Mouse (Mus musculus) left cerebral cortex, postnatal 4 days (tissue): Measurements from ENCODE around the gene Irf3. TPM values are rescaled to one million over a fixed set of nuclear protein-coding genes. Genes with fewer than 3 reads are reported as not detected.
"Not testable (repeated sequence)": the region's sequence is repeated elsewhere in the genome, so short reads cannot be mapped to it uniquely, and the experiment has no call there.

Experiments used
- DNase-seq: peaks from one replicate; pipeline ENCODE4 v3.0.0-alpha.2; 2022
- intact Hi-C: fragments of 180-260 bp; cut with DNase I; formaldehyde crosslinking; loops from one replicate; pipeline ENCODE4 v1.15.1; 2025
- total RNA-seq, 2 experiments: library from RNA; stranded (reverse); gene quantifications; 2 replicates each; pipeline ENCODE4 v1.2.3; 2021

The Irf3 gene
- total RNA-seq, 2 experiments from 2014 or later, result 34.8 to 37.9 TPM

DNA sequence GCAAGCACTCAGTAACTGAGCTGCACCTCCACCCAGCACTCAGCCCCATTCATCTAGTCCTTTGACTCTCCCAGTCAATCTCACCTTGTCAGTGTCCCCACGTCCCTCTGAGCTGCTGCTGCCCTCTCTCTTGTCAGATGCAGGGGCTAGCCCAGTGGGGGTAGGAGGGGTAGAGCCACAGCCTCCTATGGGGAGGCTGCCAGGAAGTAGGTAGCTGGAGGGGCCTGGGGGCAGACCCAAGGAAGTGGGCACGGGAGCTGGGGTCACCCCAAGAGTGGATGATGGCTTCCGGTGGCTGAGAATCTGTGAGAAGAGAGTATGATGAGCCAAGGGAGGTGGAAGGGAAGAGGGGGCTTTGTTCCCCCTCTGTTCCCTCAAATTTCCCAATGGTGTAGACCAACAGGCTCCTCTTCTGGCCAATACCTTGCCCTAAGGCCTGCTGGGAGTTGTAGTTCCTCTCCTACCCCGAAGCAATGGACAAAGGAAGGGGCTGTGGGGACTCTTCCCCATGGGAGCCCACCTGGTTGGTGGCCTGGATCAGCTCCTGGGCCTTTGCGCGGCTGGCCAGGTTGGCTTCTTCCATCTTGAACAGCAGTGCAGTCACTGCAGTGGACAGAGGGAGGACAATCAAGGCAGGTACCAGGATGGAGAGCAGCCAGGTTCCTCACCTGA, 8.0 kb downstream of the Irf3 start:
- intact Hi-C loops, result no loop called here
- DNase-seq, result no peak

DNA sequence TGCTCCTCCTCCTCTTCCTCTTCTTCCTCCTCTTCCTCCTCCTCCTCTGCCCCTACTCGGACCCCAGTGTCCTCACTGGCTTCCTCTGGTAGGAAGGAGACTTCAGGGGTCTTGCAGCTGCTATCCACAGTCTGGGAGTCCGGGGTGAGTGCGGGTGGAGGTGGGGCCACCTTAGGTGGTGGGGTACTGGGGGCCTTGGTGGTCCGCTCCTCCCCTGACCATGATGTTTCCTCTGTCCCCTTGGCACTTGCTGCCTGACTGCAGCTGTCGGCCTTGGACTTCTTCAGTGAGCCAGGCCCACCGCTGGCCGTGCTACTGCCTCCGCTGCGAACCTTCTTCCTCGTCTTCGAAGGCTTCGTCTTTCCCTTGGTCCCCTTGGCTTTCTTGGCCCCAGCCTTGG, 9.1 kb downstream of the Irf3 start:
- no peak for DNase-seq
- intact Hi-C loops, result no loop called here

DNA sequence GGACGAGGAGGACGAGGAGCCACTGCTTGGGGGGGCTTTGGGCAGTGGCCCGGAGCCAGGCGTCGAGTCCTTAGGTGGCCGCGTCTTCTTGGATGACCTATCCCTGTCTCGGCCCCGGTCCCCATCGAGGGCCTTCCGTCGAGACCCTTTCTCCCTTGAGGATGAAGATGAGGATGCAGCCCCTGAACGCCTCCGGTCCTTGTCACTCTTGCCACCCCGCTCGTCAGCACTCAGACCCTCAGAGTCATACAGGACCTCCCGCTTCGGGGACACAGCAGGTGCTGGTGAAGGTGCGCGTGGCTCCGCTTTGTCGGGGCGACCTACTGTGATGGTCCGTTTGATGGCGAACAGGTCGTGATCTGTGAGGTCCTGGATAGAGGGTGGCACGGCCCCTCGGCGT, 9.7 kb downstream of the Irf3 start:
- intact Hi-C loops, result no loop called here
- DNase-seq, result no peak

DNA sequence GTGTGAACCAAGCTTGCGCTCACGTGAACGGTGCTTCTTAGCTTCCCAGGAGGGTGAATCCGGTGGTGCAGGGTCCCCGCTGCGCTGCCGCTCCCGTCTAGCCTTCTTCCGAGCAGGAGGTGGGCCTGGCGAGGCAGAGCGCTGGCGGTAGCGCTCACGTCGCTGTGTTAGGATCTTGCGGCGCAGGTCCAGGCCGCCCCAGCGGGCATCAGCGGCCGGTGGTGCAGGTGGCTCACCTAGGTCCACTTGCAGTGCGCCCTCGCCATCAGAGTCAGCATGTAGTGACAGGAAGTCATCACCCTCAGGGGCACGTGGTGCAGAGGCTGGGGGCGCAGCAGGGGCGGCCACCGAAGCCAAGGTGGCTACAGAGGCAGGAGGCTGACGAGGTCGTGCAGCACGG, 10.4 kb downstream of the Irf3 start:
- no peak for DNase-seq
- intact Hi-C loops, result no loop called here

- DNase-seq, result no peak
- intact Hi-C loops, result no loop called here
Measured at GRCm38 (mm10) chr7:45008411-45008810, 11.0 kb downstream of the Irf3 start.

- intact Hi-C loops, result no loop called here
- DNase-seq, result no peak
Measured at GRCm38 (mm10) chr7:45012011-45012410, 14.6 kb downstream of the Irf3 start.

GRCm38 (mm10) chr7:45012824-45013223, 15.4 kb downstream of the Irf3 start:
- intact Hi-C loops, result no loop called here
- DNase-seq, result no peak

- intact Hi-C loops, result no loop called here
- DNase-seq, result no peak
Measured at GRCm38 (mm10) chr7:45013366-45014095, 16.1 kb downstream of the Irf3 start.

DNA sequence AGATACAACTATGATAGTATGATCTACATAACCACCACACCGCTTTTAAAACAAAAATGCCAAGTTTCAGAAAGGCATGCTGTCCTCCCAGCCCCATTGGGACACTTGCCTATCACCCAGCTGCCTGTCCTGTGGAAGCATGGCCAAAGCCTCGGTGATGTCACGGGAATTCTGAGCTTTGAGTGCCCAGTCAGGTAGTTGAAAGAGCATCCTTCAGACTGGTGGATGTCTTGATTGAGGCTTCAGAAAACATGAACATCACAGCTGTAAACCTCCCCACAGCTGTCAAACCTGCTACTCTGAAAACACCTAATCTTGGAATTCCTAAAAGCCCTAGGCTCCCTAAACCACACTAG, 16.6 kb downstream of the Irf3 start:
- intact Hi-C loops, result no loop called here
- DNase-seq, result no peak

DNA sequence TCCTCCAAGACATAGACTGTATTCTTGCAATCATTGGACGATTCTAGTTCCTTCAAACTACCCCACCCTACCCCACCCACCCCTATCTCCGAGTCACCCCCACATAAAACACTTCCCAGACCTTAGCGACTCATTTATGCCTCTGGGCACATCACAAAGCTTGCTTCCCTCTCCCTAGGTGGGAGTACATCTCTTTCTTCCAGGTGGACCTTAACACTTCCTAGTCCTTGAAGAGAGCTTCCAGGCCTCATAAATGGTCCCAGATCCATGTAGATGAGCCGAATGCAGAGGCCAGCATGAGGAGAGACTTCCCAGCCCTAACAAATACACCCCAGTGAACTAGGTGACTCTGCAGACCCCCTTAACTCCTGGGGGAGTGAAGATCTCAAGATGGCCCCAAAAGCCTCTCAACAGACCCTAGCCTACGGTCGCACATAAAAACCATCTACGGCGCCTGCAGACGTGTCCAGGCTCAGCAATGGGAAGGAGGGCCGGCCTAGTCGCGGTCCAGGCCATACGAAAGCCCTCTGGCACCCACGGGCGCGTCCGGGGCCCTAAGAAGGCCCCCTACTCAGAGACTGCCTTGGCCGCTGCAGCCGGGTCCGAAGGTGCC, 18.0 kb downstream of the Irf3 start:
- no peak for DNase-seq
- intact Hi-C loops, result no loop called here

GRCm38 (mm10) chr7:45015957-45016612, 18.6 kb downstream of the Irf3 start, which contains the start of gene Scaf1:
Gene Scaf1 (minus strand): TSS chr7:45016363.
- intact Hi-C loops, result no loop called here
- DNase-seq, result peak; percentile 100

- intact Hi-C loops, result no loop called here
- DNase-seq, result no peak
Measured at GRCm38 (mm10) chr7:45016761-45017160, 19.3 kb downstream of the Irf3 start.

GRCm38 (mm10) chr7:45017242-45018061, 20.0 kb downstream of the Irf3 start, which contains the start of gene Rras:
Gene Rras (plus strand): TSS chr7:45017961.
- peak; percentile 74 for DNase-seq
- intact Hi-C loops, result no loop called here

DNA sequence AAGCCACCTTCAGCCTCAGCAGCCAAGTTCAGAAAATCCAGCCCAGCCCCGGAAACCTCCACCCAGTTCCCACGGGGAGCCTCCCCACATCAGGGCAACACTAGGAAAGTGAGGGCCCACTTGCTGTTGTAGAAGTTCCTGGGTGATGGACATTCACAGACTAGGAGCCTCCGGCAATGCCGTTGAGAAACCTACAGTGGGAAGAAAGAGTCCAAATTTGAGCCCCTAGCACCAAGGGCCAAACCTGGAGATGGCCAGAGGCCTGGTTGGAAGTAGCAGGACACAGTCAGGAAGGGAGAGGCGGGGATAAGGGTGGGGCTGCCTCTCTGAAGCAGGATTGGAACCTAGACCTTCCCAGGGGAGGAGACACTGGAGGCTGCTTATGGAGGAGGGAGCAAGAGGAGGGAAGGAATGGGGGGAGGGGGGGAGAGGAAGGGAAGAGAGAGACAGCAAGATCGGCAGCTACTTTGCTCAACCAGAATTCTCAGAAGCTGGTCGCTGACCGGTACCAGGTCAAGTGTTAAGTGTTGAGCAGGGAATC, 21.7 kb downstream of the Irf3 start:
- DNase-seq, result no peak
- intact Hi-C loops, result no loop called here

DNA sequence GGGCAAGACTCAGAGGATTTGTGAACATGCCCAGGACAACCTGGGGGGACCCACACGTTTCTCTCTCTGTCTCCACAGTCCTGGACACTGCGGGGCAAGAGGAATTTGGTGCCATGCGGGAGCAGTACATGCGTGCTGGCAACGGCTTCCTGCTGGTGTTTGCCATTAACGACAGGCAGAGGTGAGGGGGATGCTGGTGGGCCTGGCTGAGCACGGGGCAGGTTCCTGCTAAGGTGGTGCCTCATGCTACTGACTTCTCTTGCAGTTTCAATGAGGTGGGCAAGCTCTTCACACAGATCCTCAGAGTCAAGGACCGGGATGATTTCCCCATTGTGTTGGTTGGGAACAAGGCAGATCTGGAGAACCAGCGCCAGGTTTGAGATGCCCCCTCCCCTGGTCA, 22.8 kb downstream of the Irf3 start:
- intact Hi-C loops, result no loop called here
- no peak for DNase-seq

GRCm38 (mm10) chr7:45023711-45024110, 26.3 kb downstream of the Irf3 start:
- intact Hi-C loops, DNase-seq: not testable (repeated sequence)

- intact Hi-C loops, result no loop called here
- no peak for DNase-seq
Measured at GRCm38 (mm10) chr7:45024281-45025248, 27.1 kb downstream of the Irf3 start.

GRCm38 (mm10) chr7:45025601-45026220, 28.3 kb downstream of the Irf3 start:
- intact Hi-C loops, result no loop called here
- no peak for DNase-seq

- DNase-seq, result no peak
- intact Hi-C loops, result no loop called here
Measured at GRCm38 (mm10) chr7:45026256-45026655, 28.8 kb downstream of the Irf3 start.
